Mouse (Mus musculus): Measurements from ENCODE around the gene Dusp10. TPM values are rescaled to one million over a fixed set of nuclear protein-coding genes. Genes with fewer than 3 reads are reported as not detected.

Dusp10 gene
- total RNA-seq (2015; ENCODE audit: low replicate concordance) (1.9 and 3.8 TPM in 2 replicates), total RNA-seq (2017; ENCODE audit: low replicate concordance) (1.0 and 1.4 TPM in 2 replicates)

DNA sequence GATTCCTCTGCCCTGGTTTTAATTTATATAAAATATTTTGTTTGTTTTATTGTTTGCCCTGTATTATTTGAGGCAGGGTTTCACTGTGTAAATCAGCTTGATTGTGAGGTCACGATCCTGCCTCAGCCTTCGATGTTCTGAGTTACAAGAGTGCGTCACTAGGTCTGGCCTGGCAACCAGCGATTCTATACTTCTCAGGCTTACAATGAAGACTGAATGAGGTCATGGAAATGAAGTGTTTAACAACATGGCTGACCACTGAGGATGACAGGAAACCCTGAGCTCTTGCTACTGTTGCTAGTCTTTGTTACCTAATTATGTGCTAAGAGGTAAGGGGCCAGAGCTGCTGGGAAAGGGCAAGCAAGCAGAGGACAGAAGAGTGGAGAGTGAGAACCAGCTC, at the start of gene Dusp10:
TSS of gene Dusp10 (plus strand) at position 197 of the 400 bp plus-strand sequence.
- no peak for ATAC-seq (replicated peaks; ENCODE audit: low FRiP score, poor library complexity, severe bottlenecking)

DNA sequence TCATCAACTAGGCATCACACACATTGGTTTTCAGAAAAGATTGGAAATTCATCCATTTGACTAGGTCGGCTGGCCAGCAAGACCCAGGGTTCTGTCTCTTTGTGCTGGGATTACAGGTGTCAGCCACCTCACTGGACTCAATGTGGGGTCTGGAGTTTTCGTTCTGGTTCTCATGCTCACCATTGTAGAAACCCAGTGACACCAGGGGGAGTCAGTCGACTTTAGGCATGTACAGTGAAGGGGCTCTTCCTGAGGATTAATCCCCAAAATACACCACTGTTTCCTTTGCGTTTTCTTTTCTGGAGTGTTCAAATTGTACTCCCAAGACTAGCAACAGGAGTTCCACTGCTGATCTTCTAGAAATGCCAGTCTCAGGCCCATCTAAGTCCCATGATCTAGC, 47.8 kb upstream of the Dusp10 start:
- no peak for ATAC-seq (replicated peaks; ENCODE audit: low FRiP score, poor library complexity, severe bottlenecking)

DNA sequence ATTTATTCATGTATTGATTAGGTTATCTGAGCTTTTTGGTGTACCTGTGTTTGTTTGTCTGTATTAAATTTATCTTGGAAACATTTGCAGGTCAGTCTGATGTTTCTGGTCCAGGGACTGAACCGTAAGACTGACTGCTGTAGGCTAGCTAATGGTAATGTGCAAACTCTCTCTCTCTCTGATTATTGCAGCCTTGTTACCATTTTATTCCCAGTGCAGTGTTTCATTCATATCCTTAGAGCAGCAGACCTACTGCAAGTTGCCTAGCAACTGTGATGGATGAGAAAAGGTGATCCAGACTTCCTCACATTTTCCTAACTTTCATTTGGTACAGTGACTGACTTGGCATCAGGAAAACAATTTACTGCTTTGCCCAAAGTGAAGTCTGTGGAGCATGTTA, 43.8 kb upstream of the Dusp10 start:
- ATAC-seq (replicated peaks; ENCODE audit: low FRiP score, poor library complexity, severe bottlenecking) = no peak

DNA sequence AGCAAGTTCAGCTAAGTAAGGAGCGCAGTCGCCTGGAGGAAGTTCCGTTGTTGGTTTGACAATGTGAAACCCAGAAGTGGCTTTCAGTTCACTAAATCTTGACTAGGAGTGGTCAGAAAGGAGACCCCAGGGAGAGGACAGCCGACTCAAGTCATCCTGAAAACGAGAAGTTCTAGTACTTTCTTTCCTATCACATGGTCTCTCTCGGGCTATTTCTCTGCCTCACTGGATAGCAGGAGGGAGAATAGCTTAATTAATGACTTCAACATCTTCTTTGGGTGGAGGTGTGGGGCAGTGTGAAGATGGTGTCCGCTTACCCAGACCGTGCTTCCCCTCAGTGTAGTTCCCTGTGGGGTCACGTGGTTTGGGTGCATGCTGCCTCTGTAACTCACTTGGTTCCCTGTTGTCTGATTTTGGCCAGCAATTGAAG, 33.3 kb upstream of the Dusp10 start:
- no peak for ATAC-seq (replicated peaks; ENCODE audit: low FRiP score, poor library complexity, severe bottlenecking)

DNA sequence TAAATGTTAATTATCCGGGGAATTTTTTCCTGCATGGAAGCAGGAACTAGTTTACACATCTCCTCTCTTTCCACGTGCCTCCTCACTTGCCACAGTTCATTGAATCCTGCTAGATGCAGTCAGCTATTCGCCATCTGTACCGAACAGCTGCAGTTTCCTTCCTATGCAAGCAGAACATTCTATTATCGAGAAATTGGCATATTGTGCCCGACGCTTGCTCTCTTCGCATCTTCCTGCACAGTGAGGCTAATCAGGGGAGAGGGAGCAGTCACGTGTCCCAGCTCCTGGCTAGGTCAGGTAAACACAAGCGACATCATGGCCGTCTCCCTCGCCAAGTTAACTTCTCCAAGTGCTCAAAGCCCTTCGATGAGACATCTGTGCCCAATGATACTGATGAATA, 31.0 kb upstream of the Dusp10 start:
- ATAC-seq (replicated peaks; ENCODE audit: low FRiP score, poor library complexity, severe bottlenecking) = no peak

DNA sequence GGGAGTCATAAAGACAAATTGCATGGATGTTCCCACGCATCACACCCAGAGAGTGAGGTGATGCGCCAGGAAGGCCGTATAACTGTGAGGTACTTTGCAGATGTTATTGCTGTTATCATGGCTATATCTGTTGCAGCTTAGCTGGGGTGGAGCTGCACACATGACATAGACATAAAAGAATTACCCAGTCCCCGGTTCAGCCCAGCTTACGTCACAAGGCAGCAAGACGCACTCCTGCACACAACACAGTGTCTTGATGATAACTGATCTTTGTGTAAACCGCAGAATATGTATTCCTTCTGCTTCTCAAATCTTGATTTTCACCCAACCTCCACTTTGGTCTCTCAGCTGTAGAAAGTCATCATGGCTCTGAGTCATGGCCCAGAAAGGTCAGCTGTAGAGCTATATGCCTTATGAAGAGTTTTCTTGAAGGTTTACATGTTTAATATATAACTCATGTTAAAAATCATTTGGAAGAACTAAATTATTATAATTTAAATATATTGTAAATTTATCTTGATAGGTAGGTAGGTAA, 25.3 kb upstream of the Dusp10 start:
- no peak for ATAC-seq (replicated peaks; ENCODE audit: low FRiP score, poor library complexity, severe bottlenecking)

DNA sequence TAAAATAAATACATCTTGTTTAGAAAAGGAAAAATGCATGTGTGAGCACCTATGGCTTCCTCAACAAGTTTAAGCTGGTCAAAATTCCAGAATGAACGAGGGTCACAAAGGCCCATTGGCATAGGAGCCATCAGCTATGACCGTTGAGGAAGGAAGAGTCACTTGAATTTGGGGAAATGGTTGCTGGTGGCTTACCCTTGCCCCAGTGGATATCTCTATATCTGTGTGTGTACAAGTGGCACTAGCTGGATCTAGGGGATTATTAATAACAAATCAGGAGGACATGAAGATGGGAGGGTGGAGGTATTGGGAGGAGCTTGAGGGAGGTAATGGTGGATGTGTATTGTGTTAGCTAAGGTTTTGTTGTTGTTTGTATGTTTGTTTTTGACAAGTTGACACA, 21.2 kb upstream of the Dusp10 start:
- ATAC-seq (replicated peaks; ENCODE audit: low FRiP score, poor library complexity, severe bottlenecking) = no peak

DNA sequence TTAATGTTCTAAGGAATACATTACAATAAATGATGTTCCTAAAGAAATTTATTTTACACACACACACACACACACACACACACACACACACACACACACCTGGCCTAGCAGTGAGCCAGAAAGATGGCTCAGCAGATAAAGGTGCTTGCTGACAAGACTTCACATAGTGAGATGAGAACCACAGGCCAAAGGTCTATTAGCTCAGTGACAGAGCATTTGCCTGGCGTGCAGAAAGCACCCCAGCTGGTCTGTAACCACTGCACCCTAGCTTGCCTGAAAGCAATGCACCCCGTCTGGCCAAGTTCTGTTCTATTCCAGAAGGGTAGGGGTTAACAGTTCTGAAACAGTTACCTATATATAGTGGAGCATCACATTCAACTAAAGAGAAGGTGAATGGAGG, 15.9 kb upstream of the Dusp10 start:
- ATAC-seq (replicated peaks; ENCODE audit: low FRiP score, poor library complexity, severe bottlenecking) = no peak

DNA sequence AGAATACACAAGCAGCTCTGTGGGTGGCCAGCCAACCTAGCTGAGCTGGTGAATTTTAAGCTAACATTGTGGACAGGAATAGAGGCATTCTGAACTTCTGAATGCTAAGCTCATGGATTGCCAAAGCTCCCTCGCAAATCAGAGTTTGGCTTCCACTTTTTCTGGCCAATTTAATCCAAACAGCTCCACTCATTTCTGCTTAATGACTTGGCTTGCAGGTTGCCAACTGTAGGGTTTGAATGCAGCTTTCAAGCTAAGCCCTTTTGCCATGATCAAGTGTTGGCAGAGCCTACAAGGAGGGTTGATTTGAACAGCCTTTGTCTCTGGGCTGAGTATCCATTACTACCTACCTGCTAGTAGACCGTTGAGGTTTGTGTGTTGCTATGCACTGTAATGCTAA, 10.6 kb upstream of the Dusp10 start:
- ATAC-seq (replicated peaks; ENCODE audit: low FRiP score, poor library complexity, severe bottlenecking) = no peak

DNA sequence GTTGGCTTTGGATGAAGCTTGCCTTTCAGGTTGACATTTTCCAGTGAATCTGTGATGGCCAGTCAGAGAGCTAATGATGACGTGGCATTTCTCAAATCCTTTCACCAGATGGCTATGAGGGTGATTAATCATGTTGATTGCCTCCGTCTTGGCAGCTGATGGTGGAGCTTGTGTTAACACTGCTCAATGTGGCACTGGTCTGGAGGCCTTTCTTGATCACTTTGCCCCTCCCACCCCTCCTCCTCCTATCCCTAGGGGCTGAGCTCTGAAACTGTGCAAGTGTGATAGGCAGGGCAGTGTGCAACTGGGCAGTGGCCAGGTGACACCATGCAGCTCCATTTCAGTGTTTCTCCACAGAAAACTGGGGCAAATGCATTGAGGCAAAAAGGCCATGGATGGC, 8.8 kb upstream of the Dusp10 start:
- no peak for ATAC-seq (replicated peaks; ENCODE audit: low FRiP score, poor library complexity, severe bottlenecking)

DNA sequence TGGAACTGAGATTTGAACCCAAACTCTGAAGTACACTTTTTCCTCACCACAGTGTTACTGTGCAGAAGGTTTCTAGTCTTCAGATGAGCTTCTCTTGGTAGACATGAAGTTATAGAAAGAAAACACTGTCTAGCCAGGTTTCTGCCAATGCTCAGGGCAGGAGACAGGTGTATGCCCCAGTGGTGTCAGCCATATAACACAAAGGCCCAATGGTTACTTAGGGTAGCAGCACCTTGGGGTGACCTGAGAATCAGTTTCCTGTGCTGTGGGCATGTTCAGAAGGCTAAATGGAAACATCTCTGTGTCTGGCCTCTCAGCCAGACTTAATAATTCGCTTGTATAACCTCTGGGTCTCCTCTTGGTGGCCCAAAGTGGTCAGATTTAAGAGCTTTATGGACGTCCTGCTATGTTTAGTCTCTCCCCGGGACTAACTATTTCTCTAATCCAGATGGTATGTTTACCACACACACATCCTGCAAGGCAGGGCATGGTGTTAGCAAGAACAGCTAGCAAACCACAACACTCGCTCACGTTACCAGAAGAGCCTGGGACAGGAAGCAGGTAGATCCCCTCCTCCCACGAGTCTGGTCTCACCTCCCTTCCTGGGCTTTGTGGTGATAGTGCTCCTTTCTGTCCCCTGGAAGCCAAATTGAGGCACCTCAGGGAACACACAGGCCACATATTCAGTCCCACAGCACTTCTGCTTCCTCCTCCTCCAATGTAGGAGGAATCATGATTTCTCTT, 7.6 kb upstream of the Dusp10 start:
- no peak for ATAC-seq (replicated peaks; ENCODE audit: low FRiP score, poor library complexity, severe bottlenecking)

DNA sequence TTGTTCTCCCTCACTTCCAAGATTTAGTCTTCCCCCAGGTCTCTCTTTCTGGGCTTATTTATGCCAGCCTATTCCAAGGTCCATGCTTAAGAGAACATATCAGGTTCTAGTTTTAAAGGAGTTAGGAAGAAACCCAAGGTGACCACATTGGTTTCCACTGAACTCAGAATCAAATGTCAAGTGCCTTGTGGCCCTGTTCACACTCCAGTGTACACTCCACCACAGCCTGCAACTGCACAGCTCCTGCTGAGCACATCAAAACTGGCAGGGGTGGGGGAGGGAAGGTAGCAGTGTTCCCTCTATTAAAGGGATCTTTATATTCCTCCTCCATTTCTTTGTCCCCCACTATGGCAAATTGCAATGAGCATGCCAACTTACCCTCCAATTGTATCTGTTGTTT, 7.0 kb upstream of the Dusp10 start:
- no peak for ATAC-seq (replicated peaks; ENCODE audit: low FRiP score, poor library complexity, severe bottlenecking)

DNA sequence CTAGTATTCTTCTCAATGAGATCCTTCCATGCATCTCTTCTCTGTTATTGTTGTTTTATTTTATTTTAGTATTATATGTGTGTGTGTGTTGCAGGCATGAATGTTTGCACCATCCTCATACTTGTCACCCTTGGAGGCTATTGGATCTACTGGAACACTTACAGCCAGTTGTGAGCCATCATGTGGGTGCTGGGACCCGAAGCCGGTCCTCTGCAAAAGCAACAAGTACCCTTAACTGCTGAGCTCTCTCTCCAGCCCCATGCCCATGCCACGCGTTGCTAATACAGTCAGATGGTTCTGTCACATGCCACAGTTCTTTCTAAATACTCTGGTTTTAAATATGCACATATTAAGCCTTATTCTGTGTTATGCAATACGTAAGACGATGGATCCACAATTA, 1.8 kb upstream of the Dusp10 start:
- no peak for ATAC-seq (replicated peaks; ENCODE audit: low FRiP score, poor library complexity, severe bottlenecking)

DNA sequence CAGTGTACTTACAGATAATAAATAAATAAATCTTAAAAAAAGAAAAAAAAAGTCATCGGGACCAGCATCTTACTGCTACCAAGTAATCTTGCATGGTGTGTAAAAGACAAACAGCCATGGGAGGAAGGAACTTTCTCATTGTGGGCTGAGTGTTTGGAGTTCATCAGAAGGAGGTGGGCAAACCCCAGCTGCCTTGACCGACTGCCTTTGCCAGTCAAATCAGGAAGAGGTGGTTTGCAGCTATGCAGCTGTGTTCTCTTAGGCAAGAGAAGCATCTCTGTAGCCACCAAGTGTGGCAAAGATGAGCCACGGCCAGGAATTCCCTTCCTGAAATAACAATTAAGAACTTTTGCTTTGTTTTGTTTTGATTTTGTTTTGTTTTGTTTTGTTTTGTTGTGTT, 989 bp downstream of the Dusp10 start:
- ATAC-seq (replicated peaks; ENCODE audit: low FRiP score, poor library complexity, severe bottlenecking) = no peak

DNA sequence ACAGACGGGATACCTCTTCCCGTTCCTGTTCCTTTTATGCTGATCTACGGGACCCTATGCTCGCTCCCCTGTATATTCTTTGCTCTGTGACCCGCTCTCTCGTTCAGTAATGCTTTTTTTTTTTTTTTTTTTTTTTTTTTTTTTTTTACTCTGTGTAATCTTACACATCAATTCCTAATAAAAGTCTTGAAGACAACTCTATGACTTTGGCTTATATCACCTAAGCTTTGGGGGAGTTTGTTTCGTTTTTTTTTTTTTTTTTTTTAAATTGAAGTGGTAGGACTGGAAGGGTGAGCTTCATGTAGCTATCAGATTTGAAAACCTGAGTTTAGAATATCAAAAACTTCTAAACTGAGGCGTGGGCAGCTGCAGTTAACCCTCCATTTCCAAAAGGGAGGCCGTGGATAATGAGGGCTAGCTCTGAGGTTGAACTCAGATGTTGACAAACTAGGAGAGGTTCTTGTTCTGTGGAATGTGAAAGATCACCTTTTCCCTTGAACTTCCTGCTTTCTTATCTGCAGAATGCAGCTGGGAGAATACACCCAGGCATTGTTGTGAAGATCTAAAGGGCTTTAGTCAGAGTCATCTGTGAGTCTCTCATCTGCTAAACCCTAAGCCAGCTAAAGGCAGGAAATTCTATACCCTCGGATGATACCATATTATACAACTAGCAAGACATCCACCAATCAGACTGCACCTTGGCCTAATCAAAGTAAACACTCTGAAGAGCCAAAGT, 3.1 kb downstream of the Dusp10 start:
- no peak for ATAC-seq (replicated peaks; ENCODE audit: low FRiP score, poor library complexity, severe bottlenecking)

DNA sequence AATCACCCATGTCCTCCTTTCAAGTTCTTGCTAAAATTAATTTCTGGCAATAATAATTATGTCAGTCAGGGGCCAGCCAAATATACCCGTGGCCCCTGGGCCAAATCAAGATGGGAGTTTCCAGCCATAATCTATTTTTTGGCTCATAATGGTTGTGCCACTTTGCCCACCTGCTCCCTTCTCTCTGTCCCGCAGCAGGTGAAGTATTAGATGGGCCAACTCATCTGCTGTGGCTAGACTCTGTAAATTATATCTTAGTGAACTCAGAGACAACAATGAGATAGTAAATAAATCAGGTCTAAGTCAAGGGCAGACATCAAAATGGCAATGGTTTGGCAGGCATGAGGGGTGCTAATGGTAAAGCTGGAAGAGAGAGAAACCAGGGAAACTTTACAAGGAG, 4.5 kb downstream of the Dusp10 start:
- ATAC-seq (replicated peaks; ENCODE audit: low FRiP score, poor library complexity, severe bottlenecking) = no peak

DNA sequence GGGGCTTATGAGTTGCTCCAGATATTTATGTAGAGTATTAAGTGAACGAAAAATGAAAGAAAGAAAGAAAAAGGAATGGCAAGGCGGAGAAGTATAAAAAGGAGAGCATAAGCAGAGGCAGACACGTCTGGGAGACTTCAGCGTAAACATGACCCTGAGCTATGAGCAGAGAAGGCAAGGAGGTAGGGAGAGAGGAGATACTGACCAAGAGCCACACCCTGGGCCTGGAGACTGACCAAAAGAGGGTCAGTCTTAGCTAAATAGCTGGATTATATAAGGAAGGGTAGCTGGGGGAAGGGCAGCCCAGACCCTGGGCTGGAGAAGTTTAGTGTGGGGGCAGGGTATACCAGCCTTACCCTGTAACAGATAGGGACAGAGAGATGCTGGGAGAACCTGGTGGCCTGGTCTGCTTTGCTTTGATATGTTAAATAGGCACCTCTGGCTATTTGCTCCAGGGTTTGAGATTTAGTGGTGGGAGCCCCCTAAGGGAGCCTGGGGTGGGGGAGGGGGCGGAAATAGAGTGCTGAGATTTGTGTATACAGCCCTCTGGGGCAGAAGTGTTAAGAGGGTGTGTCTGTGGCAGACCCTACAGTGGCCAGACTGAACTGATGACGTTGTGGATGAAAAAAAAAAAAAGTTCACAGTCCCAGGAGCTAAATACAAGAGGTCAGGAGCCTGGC, 6.1 kb downstream of the Dusp10 start:
- ATAC-seq (replicated peaks; ENCODE audit: low FRiP score, poor library complexity, severe bottlenecking) = no peak

DNA sequence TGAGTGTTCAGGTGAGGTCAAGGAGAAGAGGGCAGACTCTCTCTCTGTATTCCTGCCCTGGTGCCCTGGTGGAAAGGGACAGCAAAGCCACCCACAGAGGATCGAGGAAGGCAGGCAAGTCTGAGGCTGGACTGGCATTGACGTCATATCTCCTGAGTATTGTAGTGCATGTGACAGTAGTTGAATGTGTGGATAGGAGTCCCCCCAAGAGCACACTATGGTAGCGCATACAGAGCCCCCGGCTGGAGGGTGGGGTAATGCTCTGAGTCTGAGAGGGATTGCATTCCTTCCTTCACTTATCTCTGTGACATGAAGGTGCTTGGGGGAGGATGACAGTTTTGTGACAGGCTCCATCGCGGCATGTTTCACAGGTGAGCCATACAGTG, 6.6 kb downstream of the Dusp10 start:
- no peak for ATAC-seq (replicated peaks; ENCODE audit: low FRiP score, poor library complexity, severe bottlenecking)

DNA sequence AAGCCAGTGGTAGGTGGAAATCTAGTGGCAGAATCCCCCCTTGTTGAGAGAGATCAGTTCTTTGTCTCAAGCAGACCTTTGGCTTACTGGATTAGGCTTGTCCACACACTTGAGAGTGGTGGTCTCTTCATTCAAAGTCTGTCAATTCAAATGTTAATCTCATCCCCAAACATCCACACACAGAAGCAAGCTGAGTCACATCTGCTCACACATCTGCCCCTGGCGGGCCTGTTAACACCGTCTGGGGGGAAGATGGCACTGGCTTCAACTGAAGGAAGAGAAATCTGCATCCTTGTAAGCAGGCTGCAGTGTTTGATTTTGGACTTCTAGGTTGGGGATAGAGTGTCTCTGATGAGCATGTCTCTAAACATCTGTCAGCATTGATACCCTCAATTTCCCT, 10.9 kb downstream of the Dusp10 start:
- ATAC-seq (replicated peaks; ENCODE audit: low FRiP score, poor library complexity, severe bottlenecking) = no peak

DNA sequence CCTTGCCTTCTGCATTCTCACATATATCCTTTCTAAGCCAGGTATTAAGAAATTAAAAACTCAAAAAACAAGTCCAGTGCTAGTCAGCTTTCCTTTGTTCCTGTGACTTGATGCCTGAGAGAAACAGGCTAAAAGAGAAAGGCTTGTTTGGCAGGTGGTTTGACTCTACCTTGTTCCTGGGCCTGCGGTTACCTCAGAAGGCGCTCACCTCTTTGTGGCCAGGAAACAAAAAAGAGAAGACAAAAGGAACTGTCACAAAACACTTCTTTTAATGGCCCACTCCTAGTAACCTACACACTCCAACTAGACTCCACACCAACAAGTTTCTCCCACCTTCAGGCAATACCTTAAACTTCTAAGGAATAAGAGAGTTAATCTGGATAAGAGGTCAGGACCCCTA, 11.5 kb downstream of the Dusp10 start:
- no peak for ATAC-seq (replicated peaks; ENCODE audit: low FRiP score, poor library complexity, severe bottlenecking)

DNA sequence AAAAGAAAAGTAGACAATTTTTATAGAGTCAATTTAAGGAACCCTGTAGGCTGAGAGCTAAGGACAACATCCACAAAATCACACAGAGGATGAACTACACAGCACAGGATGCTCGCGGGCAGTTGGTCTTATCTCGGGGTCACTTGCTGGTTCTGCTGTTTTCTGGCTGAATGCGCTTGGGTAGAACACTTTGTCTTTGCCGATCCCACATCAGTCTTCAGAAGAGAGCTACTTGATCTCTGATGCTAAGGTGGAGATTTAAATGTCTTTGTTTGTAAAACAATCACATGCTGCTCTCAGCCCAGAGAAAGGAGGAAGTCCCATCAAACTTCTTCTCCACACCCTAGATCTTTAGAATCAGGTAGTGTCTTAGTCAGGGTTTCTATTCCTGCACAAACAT, 12.0 kb downstream of the Dusp10 start:
- ATAC-seq (replicated peaks; ENCODE audit: low FRiP score, poor library complexity, severe bottlenecking) = no peak
